Mouse (Mus musculus) gastrocnemius, postnatal 36 days (tissue): ENCODE measurements at regions not wholly inside any gene's neighbourhood (a gene's known extent, or its start where the extent isn't known, plus 50 kb on each side); places are given as distances from the start of the nearest gene placed in this dataset.

Experiments
- DNase-seq, 2 experiments: peaks; one replicate each; pipeline ENCODE4 v3.0.0; 2022
- intact Hi-C: fragments of 180-260 bp; cut with DNase I; formaldehyde crosslinking; loops from one replicate; pipeline ENCODE4 v1.15.1; 2025

DNA sequence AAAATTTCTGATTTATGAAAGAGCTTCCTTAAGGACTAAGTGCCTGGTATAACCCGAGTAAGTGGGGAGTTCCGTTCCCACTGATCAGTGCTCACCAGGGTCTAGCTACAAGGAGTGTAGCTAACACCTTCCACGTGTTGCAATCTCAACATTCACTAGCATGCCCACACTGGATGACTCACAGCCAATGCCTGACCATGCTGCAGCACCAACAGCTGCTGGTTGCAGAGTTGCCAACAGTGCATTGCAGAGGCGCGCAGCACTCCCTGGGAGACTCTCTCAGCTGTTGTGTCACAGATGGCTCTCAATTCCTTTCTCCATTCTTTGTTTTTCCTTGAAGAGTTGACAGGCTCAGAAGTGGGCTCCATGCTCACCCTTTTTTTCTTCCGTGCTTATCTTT is 787.5 kb upstream of the Tenm3 start:
- intact Hi-C loops, result no loop called here
- no peak for DNase-seq

DNA sequence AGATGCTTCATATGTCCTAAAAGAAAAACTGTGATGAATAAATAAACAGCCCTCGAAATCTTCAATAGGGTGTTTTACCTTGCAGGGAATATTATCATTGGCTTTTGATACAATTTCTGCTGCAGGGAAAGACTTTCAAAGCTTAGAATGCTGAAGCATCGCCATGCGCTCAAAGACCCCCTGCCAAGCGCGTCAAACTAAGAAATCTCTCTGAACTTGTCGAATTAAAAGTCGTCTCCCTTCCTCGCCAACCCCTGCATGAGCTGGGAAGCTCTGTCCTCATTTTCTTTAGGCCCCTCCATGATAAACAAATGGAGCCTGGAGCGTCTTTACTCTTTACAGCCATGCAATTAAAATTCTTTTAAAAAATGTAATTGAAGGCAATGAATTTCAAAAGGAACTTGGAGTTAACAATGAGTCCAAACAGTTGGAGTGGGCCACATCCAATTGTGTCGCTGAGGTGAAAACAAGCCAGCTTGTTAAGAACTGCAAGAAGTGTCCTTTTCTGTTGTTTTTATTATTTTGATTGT is 784.3 kb upstream of the Tenm3 start:
- intact Hi-C loops, result no loop called here
- no peak for DNase-seq

- DNase-seq, result no peak
- intact Hi-C loops, result no loop called here
Observed at GRCm38 (mm10) chr8:49595501-49595900, 751.8 kb upstream of the Tenm3 start.

DNA sequence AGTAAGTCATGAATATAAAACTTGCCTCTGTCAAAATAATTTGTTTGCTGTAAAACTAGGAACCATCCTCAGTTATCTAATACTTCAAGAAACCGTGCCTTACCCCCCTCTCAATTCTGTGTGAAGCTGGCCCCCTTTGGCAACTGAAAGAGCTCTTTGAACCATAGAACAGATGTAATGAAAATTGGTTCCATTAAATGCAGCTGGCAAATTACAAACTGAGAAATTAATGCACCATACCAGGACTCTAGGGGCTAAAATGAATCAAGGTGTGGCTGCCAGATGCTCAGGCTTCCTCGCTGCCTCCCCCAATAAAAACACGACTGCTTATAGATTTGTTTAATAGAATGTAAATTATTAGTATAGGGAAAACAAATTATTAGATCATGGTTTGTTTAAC is 723.7 kb upstream of the Tenm3 start:
- intact Hi-C loops, result no loop called here
- DNase-seq, result no peak

DNA sequence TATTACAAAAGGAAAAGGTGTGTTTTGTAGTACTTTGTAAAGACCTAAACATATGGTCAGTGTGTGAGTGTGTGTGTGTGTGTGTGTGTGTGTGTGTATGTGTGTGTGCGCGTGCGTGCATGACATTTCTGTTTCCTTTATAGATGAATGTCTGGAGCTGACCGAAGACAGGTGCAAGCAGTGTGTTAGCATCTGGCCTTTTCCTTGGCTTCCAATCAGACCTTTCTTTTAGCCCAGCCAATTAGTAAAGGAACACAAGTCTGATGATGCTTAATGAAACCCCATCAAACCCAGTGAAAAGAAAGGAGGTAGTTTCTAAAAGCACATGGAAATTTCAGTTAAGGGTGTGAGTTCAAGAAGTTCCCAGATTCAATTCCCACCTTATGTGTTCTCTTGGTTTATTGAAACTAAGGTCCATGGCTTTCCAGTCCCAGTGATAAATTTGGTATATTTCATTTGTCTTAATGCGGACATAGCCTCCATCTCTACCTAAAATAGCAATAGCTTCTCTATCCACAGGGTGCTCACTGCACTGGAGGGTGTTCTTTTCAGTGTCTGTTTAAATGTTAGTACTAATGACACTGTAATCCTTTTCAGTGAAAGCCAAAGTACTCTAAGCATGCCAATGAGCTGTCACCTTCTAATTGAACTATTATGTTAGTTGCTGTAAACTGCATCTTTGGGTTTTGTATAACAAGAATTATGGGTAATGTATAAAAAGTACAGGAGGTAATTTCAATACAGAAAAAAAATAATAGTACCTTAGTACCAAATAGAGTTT is 719.9 kb upstream of the Tenm3 start:
- intact Hi-C loops, result no loop called here
- no peak for DNase-seq

DNA sequence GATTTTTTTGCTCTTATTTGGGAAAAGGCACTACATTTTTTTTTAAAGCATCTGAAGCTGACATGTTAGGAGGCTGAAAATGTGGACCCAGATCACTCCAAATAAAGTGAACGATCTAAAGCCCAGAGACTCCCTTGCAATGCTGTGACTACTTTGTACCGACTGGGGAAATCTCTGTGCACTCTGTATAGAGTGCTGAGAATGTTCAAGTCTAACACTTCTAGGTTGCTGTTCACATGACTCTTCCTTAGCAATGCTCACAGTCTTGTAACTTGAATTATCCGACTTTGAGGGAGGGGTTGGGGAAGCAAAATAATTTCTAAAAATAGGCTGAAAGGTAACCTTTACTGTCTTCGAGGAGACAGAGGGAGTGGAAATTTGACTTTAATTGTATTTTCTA is 719.2 kb upstream of the Tenm3 start:
- intact Hi-C loops, result no loop called here
- DNase-seq, result no peak

DNA sequence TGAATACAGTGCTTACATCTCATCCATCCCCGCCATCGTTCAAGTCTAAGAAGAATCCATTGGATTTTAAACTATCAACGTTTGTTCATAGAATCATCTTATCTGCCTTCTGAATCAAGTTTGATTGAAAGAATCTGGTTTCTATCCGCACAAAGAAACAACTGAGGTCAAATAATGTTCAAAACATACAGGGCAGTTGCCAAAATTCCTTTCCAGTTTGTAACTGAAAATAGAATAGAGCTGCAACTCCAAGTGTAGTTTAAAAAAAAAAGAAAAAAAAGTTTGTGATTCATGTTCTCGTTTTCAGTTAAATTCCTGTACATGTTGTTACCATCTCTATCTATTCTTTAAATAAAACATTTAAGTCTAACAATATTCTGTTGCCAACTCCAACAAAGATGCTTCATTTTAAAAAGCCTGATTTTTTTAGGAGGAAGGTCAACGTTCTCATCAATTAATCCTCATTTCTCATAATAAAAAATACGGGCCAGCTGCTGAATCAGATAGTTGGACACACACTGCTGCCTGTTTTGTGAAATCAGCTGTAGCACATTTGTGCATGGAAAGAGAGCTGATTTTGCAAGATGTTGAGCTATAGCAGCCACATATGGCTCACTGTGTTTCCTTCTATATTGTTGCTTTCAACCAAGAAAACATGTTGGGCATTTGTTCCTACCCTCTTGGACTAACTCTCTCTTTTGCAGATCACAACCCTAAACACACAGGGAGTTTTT is 712.1 kb upstream of the Tenm3 start:
- no peak for DNase-seq
- intact Hi-C loops, result no loop called here

- intact Hi-C loops, result no loop called here
- DNase-seq, result no peak
Observed at GRCm38 (mm10) chr8:49553175-49553574, 709.4 kb upstream of the Tenm3 start.

DNA sequence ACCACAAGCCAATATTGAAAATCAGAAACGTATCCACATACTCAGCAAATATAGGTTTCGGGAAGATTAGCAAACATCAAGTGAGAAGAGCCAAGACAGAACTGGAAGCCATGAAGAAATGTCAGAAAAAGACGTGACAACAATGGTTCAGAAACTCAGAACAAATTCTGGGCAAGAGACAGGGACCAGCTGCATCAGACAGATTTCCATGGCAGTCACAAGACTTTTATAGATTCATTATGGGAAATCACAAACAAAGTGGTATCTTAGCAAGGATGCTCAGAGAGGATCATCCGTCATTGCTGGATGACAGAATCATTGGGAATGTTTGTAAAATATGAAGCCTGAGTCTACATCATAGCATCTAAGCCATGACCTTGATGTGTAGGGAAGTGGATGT is 699.6 kb upstream of the Tenm3 start:
- intact Hi-C loops, result no loop called here
- DNase-seq, result no peak

- intact Hi-C loops, result no loop called here
- DNase-seq, result no peak
Observed at GRCm38 (mm10) chr8:49541337-49541736, 697.6 kb upstream of the Tenm3 start.

DNA sequence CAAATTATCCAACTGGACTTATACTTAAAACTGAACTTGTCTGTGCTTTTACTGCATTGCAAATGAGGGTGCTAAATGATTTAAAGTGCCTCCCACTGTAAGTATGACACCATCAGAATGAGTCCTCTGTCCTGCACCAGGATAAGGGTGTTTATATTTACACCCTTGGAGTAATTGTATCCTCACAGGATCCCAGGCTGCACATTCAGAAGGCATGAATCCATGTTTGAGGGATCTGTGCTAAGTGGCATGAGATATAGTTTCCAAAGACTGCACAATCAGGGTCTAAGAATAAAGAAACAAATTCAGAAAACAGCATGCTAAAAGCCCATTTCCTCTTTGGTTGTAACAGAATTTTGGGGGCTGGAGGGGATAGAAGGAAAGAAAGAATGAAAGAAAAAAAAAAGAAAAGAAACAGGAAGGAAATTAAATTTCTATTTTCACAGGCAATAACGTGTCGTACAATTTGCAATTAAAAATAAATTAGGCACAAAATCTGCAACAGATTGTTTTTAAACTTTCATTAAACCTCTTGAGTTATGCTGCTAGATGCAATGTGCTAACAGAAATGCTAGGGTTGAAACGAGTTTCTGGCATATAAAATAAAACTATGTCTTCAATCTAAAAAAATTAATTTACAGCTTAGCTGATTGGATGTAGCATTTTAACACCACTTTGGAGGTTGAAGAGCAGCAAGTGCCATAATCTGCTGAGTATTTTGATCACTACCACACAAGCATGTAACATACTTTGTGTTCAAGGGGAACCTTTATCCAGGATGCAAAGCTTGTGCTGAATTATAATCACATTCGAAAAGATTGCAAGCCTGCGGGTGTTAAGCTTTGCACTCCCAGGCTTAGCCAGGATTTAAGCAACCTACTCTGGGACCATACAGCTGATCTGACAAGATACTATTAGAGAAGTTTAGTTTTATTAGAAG is 689.9 kb upstream of the Tenm3 start:
- intact Hi-C loops, result no loop called here

DNA sequence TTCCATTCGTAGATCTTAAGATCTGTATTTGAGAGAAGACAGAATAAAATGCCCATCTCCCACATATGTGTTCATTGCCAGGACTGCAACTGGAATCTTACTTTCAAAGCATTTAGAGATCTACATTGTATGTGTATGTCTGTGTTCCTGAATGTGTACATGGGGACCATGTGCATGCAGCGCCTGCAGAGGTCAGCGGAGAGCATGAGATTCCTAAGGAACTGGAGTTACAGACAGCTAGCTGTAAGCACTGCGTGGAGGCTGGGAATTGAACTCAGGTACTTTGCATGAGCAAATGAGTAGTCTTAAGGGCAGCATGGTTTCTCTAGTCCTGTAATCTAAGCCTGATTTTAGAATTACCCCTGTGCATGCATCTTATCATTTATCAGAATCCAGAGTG is 685.5 kb upstream of the Tenm3 start:
- intact Hi-C loops, result no loop called here
- DNase-seq, result no peak

More for the DNA sequence above, 689.9 kb upstream of the Tenm3 start:
- no peak for DNase-seq

DNA sequence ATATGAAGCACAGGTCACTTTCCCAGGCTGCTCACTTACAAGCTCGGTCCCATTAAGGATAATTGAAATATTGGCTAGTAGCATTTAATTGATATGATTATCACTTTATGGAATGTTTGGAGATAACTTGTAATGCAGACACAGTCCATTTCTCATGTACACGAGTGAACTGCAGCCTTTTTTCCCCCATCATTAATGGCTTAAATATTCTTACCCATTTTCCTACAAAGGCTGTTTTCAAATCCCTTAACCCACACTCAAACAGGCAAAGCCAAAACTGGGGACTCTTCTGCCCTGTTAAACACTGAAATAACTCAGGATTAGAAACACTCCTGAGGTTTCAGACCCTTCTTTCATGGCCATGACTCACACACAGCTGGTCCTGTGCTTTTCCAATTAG is 649.2 kb upstream of the Tenm3 start:
- intact Hi-C loops, result no loop called here
- DNase-seq, result no peak

DNA sequence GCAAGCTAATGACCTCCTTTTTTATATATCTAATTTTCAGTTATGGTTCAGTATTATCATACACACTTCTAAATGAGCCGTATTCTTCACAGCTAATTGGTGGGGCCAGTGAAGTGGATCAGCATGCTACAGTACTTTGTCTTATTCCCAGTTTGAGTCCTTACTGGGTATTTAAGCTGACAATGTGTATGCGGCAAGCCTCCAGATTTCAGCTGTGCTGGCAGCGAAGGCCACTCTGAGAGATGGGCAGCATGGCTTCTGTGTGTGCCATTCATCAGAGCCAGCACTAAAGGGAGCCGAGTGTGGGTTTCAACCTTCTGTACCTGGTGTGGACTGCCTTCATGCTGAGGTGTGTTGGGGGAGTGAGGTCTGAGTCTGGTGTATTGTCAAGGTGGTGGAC is 641.5 kb upstream of the Tenm3 start:
- intact Hi-C loops, result no loop called here
- DNase-seq, result no peak

DNA sequence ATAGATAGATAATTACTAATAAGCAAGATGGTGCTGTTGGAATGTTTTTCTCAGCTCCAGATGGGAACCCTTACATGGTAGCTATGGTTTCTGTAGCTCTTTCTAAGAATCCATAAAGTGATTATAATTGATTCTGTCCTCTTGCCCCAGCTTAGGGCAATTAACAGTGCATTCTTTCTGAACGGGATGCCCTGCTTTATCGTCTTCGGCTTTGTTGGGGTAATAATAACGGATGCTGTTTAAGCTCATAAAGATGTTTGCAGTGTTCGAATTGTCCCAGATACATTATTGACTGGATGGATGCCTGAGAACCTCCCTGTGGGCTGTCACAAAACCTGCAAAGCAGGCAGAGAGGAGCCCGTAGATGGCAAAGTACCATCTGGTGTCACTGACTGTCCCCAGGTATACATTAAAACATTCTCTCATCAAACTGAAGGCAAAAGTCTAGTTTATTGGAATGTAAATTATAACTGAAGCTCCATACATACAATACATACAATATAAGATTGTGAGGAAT is 637.8 kb upstream of the Tenm3 start:
- intact Hi-C loops, result no loop called here
- no peak for DNase-seq

DNA sequence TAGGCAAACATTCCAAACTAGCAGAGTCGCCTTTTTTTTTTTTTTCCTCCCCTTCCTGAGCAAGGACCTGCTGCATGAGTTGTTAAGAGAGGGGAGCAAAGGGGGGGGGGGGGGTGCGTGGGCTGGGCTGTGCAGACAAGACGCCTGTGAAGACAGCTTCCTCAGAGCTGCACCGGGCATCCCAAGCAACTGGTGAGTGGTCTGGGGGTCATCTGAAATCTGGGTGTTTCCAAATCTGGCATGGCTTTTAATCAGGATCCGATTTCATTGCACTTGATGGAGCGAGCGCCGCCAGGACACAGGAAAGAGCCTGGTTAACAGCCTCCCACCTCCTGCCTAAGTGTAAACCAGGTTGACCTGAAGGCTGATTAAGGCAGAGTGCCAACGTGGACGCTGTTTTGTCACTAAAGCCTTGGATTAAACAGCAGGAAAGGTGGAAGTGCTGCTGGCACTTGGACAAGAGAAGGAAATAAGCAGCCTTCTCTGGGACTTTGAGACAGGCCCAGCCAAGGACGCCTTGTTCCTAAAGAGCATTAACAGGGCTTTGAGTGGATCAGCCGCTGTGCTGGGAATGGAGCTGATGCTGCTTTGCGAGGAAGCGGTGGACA is 622.3 kb upstream of the Tenm3 start:
- intact Hi-C loops, result no loop called here
- DNase-seq, result peak in 1 of 2 experiments; percentile 13

DNA sequence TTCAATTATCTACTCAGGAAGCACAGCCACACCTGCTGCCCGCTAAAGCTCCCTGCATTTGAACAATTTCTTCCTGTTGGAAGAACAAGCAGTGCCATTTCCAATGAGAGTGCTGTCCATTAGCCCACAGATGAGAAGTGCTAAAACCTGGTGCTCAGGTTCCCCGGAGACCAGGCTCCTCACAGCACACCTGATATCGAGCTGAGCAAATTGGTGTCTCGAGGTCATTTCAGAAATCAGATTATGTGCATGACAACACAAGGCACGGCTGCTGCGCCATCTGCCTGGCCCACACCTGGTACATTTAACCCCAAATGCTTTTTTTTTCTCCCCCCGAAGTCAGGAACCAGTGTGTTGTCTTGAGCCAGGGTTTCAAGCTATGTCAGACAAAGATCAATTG is 621.3 kb upstream of the Tenm3 start:
- intact Hi-C loops, result no loop called here
- no peak for DNase-seq

DNA sequence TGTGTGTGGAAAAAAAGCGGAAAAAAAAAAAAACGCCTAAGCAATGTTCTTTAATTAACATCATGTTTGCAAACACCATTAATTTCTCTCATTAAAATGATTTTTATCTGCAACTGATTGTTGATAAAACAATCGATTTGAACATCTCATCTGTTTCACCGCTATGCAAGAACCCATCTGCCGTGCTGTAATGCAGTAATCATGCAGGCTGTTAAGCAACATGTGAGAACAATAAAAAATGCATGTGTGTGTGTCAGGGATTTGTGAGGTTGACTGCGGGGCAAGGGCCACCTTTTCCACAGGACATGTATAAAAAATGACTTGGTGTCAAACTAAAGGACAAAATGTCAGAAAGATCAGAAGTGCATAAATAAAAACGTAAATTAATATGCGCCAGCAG is 618.9 kb upstream of the Tenm3 start:
- no peak for DNase-seq
- intact Hi-C loops, result no loop called here

DNA sequence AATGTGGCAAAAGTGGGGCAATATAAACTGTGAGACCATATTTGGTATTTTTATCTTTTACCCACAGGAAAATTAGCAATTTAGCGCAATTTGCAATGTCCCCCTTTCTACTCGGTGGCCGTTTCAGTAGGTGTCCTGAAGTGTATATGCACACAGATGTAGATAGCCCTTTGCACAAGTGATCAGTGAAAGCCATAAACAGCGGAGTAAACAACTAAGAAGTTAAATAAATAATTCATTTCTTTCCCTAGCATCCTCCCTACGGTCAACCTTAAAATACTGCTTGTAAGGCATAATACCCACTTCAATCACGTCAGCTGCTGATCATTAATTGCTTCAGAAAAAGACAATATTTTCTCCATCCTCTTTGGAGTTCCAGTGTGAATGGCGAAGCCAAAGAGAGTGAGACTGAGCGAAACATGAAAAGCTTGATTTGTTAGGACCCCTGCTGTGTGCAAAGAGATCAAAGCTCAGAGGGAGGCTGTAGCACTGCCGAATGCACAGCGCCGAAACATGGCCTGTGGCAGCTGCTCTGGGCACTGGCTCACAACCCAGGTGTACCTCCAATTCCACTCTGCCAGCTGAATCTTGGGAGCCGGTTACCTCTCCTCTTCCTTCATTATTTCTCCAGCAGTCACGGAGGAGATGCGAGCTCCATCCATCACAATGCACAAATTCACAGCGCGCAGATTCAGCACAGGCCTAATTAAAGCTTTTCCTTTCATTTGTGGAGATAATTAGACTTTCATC is 618.1 kb upstream of the Tenm3 start:
- no peak for DNase-seq
- intact Hi-C loops, result no loop called here

- DNase-seq, result no peak
- intact Hi-C loops, result no loop called here
Observed at GRCm38 (mm10) chr8:49445444-49445843, 601.7 kb upstream of the Tenm3 start.
